Mouse (Mus musculus) erythroblast, embryonic 14.5 days (primary cell): ENCODE measurements around the gene Phf23.

Experiments used
- GATA1 ChIP-seq: IDR thresholded peaks from 2 replicates; pipeline ENCODE4 v1.6.1; 2012; ENCODE audit warnings: low read length, inconsistent platforms, mixed read lengths
- TAL1 ChIP-seq: IDR thresholded peaks from 3 replicates; pipeline ENCODE4 v1.6.1; 2012; ENCODE audit warnings: low read length, inconsistent platforms, mixed read lengths

- TF ChIP-seq GATA1 (no peak), TAL1 (no peak)
These were observed 44.1 kb downstream of the Phf23 start for GRCm38 (mm10) chr11:70039631-70040030.
